Mouse (Mus musculus) small intestine, adult 2 months (tissue): ENCODE data around the gene Slc25a17. TPM values are rescaled to one million over a fixed set of nuclear protein-coding genes. Genes with fewer than 3 reads are reported as not detected.

Experiments
- H3K27ac ChIP-seq: fragments of 200-500 bp; 2 replicates; pipeline ENCODE4 v1.5.1; 2012; ENCODE audit warnings: low read depth, low read length, control low read depth, inconsistent platforms; ENCODE audit not compliant: insufficient read depth
- H3K27me3 ChIP-seq: fragments of 200-500 bp; 2 replicates; pipeline ENCODE4 v1.6.1; 2012; ENCODE audit warnings: mild to moderate bottlenecking, moderate library complexity, low read length, inconsistent platforms; ENCODE audit not compliant: control insufficient read depth, insufficient read depth
- H3K36me3 ChIP-seq: fragments of 200-500 bp; 2 replicates; pipeline ENCODE4 v1.6.1; 2012; ENCODE audit warnings: mild to moderate bottlenecking, low read length, control low read depth, inconsistent platforms; ENCODE audit not compliant: control insufficient read depth, insufficient read depth
- H3K4me1 ChIP-seq: fragments of 200-500 bp; 2 replicates; pipeline ENCODE4 v1.6.1; 2012; ENCODE audit warnings: low read length, inconsistent platforms, mixed read lengths; ENCODE audit not compliant: control insufficient read depth, insufficient read depth, insufficient read length
- H3K4me3 ChIP-seq: fragments of 200-500 bp; 2 replicates; pipeline ENCODE4 v1.5.1; 2012; ENCODE audit warnings: low read depth, mild to moderate bottlenecking, control low read depth, inconsistent platforms, low read length, moderate library complexity
- CTCF ChIP-seq: fragments of 200-500 bp; IDR thresholded peaks from 2 replicates; pipeline ENCODE4 v1.5.1; 2012; ENCODE audit warnings: low read depth, mild to moderate bottlenecking, control low read depth, inconsistent platforms, low read length, moderate library complexity, mixed read lengths; ENCODE audit not compliant: insufficient replicate concordance, insufficient read length; ENCODE audit errors: extremely low read depth
- POLR2A ChIP-seq: fragments of 200-500 bp; IDR thresholded peaks from 2 replicates; pipeline ENCODE4 v1.6.1; 2012; ENCODE audit warnings: low read depth, mild to moderate bottlenecking, control low read depth, inconsistent platforms, low read length, moderate library complexity
- WGBS: fragments of 180-500 bp; shearing (Covaris S2); methylation state at CpG from one replicate; pipeline ENCODE4 v1.1.7; 2018; 5-methylcytosine and 5-hydroxymethylcytosine counted together
- polyA plus RNA-seq: library from polyadenylated mRNA; depleted of rRNA; stranded (reverse); fragments of >200 nt; gene quantifications from 2 replicates; pipeline ENCODE4 v1.2.3, GENCODE M21; 2012; rRNA removed

Gene Slc25a17
- polyA plus RNA-seq, 1 experiment, result 8.8 TPM

GRCm38 (mm10) chr15:81277928-81278327 lies 82.7 kb downstream of the Slc25a17 start:
- H3K36me3 ChIP-seq, result no peaks in the 10 kb centered on the region
- WGBS, result 82% methylated on average over 11 of the region's 11 CpGs
- TF ChIP-seq CTCF (no peak), POLR2A (no peak)
- H3K4me1 ChIP-seq, result no peaks in the 10 kb centered on the region; the same call in 1 of the 2 replicates
- H3K27ac ChIP-seq, result no peak overlapping the region
- no peaks in the 10 kb centered on the region for H3K27me3 ChIP-seq
- H3K4me3 ChIP-seq, result no peak overlapping the region

GRCm38 (mm10) chr15:81273361-81273760 lies 87.3 kb downstream of the Slc25a17 start:
- Histone ChIP-seq H3K4me3 (no peak overlapping the region), H3K4me1 (no peaks in the 10 kb centered on the region), H3K36me3 (no peaks in the 10 kb centered on the region), H3K27me3 (no peaks in the 10 kb centered on the region), H3K27ac (no peak overlapping the region)
- TF ChIP-seq POLR2A, result no peak
- no peak for TF ChIP-seq CTCF
- WGBS, result 75% methylated on average over 2 of the region's 2 CpGs

DNA sequence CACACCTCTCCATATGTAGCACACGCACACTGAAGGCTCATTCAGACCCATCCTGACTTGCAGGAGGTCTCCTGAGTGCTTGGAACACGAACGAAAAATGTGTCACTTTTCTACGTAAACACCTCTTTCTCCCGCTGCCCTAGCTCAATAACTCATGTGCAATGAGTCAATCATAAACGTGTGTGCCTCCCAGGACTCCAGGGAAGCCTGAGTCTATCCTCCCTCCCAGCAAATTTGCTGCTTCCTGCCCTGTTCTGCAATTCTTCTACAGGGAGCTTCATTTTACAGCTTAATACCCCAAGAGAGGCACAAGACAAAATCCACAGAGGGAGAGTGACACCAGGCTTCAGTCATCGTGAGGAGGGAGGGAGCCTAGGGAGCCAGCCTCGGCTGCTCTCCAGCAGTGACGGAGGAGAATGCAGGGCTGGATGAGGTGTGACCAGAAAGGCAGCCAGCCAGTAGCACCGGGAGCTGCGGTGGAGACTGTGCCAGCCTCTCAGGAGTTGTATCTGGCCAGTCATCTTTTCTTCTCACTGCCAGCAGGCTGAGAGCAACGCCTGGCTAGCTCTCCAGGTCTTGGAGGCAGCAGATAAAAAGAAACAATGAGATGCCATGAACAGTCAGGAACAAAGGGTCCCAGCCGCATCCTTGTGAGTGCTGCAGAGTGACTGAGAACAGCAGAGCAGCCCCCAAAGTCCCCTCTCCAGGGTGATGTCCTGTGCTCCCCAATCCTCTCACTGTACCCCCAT lies 88.1 kb downstream of the Slc25a17 start:
- 37% methylated on average over 13 of the region's 13 CpGs for WGBS
- H3K27ac ChIP-seq, result no peak overlapping the region

More for the DNA sequence above, 88.1 kb downstream of the Slc25a17 start:
- no peaks in the 10 kb centered on the region for H3K27me3 ChIP-seq
- no peak overlapping the region for H3K4me3 ChIP-seq
- H3K4me1 ChIP-seq, result no peaks in the 10 kb centered on the region
- H3K36me3 ChIP-seq, result no peaks in the 10 kb centered on the region
- TF ChIP-seq POLR2A, result no peak
- TF ChIP-seq CTCF, result no peak

Other genes with a start within 250 kb of the Slc25a17 start
- 16.8 and 34.5 TPM in 2 replicates for gene Mrtfa, start 170.1 kb downstream of the Slc25a17 start, polyA plus RNA-seq
- 0.32 and 0.71 TPM in 2 replicates for gene Mchr1, start 125.3 kb downstream of the Slc25a17 start, polyA plus RNA-seq
- gene St13, start 39.3 kb upstream of the Slc25a17 start, polyA plus RNA-seq, result 3.0 and 4.7 TPM in 2 replicates
- 1.0 and 2.6 TPM in 2 replicates for gene Xpnpep3, start 39.3 kb upstream of the Slc25a17 start, polyA plus RNA-seq
- gene Dnajb7, start 47.5 kb upstream of the Slc25a17 start, polyA plus RNA-seq, result not detected in 2 replicates
- 9.4 and 17.7 TPM in 2 replicates for gene Rbx1, start 105.5 kb upstream of the Slc25a17 start, polyA plus RNA-seq
- gene Ep300, start 224.5 kb upstream of the Slc25a17 start, polyA plus RNA-seq, result 16.9 and 33.3 TPM in 2 replicates